Mouse (Mus musculus) myocyte (in vitro differentiated cells): ENCODE measurements at regions not wholly inside any gene's neighbourhood (a gene's known extent, or its start where the extent isn't known, plus 50 kb on each side); places are given as distances from the start of the nearest gene placed in this dataset.

Source experiments
- H3K27me3 ChIP-seq: one replicate; pipeline ENCODE4 v1.6.1; 2011; ENCODE audit not compliant: control insufficient read depth, insufficient read depth, insufficient read length
- H3K36me3 ChIP-seq: one replicate; pipeline ENCODE4 v1.6.1; 2011; ENCODE audit not compliant: control insufficient read depth, insufficient read depth
- H3K4me2 ChIP-seq: one replicate; pipeline ENCODE4 v1.6.1; 2011; ENCODE audit warnings: low read depth, control low read depth
- H3K4me3 ChIP-seq: one replicate; pipeline ENCODE4 v1.5.1; 2011; ENCODE audit warnings: mild to moderate bottlenecking, control low read depth, moderate library complexity
- H3K79me2 ChIP-seq: one replicate; pipeline ENCODE4 v1.6.1; 2011; ENCODE audit not compliant: control insufficient read depth, insufficient read depth
- H3ac ChIP-seq: one replicate; pipeline ENCODE4 v1.6.1; 2011; ENCODE audit not compliant: control insufficient read depth, insufficient read length
- CEBPB ChIP-seq: IDR thresholded peaks from 2 replicates; pipeline ENCODE4 v1.6.1; 2011; ENCODE audit warnings: mild to moderate bottlenecking, moderate library complexity; ENCODE audit not compliant: poor library complexity, insufficient read depth, severe bottlenecking
- E2F4 ChIP-seq: IDR thresholded peaks from one replicate; pipeline ENCODE4 v1.6.1; 2011; ENCODE audit warnings: mild to moderate bottlenecking, control low read depth, moderate library complexity; ENCODE audit not compliant: insufficient read depth
- MAX ChIP-seq: IDR thresholded peaks from one replicate; pipeline ENCODE4 v1.6.1; 2011; ENCODE audit warnings: low read depth, mild to moderate bottlenecking, control low read depth
- MYOD1 ChIP-seq, 3 experiments: IDR thresholded peaks; one replicate each; pipeline ENCODE4 v1.6.1; 2011; ENCODE audit warnings: control low read depth in 2 of 3, low read depth in 2 of 3, mild to moderate bottlenecking in 2 of 3, moderate library complexity in 1 of 3; ENCODE audit not compliant: insufficient read length in 2 of 3, control insufficient read depth in 1 of 3
- MYOG ChIP-seq, 3 experiments: IDR thresholded peaks; one replicate each; pipeline ENCODE4 v1.6.1; 2011; ENCODE audit warnings: control low read depth in 2 of 3, low read depth in 2 of 3, mild to moderate bottlenecking in 2 of 3; ENCODE audit not compliant: insufficient read length in 2 of 3, control insufficient read depth in 1 of 3, insufficient read depth in 1 of 3
- POLR2A ChIP-seq: IDR thresholded peaks from one replicate; pipeline ENCODE4 v1.6.1; 2011; ENCODE audit warnings: low read depth, mild to moderate bottlenecking, control low read depth, moderate library complexity; ENCODE audit not compliant: insufficient read length
- POLR2AphosphoS2 ChIP-seq: IDR thresholded peaks from one replicate; pipeline ENCODE4 v1.6.1; 2011; ENCODE audit warnings: low read depth, control low read depth; ENCODE audit not compliant: insufficient read length
- REST ChIP-seq: IDR thresholded peaks from one replicate; pipeline ENCODE4 v1.6.1; 2011; ENCODE audit warnings: mild to moderate bottlenecking, control low read depth, moderate library complexity; ENCODE audit not compliant: insufficient read depth, insufficient read length
- SRF ChIP-seq: IDR thresholded peaks from one replicate; pipeline ENCODE4 v1.6.1; 2011; ENCODE audit warnings: low read depth; ENCODE audit not compliant: control insufficient read depth, insufficient read length
- TCF12 ChIP-seq: IDR thresholded peaks from one replicate; pipeline ENCODE4 v1.6.1; 2011; ENCODE audit warnings: mild to moderate bottlenecking, control low read depth; ENCODE audit not compliant: poor library complexity, insufficient read depth, severe bottlenecking
- TCF3 ChIP-seq: IDR thresholded peaks from one replicate; pipeline ENCODE4 v1.6.1; 2011; ENCODE audit warnings: low read depth, control low read depth; ENCODE audit not compliant: insufficient read length
- USF1 ChIP-seq: IDR thresholded peaks from one replicate; pipeline ENCODE4 v1.6.1; 2011; ENCODE audit warnings: low read depth, mild to moderate bottlenecking, control low read depth, moderate library complexity

- no peak overlapping the region for H3ac ChIP-seq
- no peak overlapping the region for H3K4me2 ChIP-seq
- TF ChIP-seq TCF12 (peak; percentile 83), TCF3 (peak; percentile 86), MYOG (IDR thresholded peaks at IDR 0.05; ENCODE audit: control insufficient read depth in 1 of 3, insufficient read depth in 1 of 3, insufficient read length in 2 of 3, low read depth in 2 of 3) (peak in 2 of 3 experiments; percentile 49 to 97), USF1 (no peak), MYOD1 (IDR thresholded peaks at IDR 0.05; ENCODE audit: control insufficient read depth in 1 of 3, insufficient read length in 2 of 3, low read depth in 2 of 3) (peak; percentile 29 to 97 (median 81))
- H3K79me2 ChIP-seq, result no peaks in the 10 kb centered on the region
- H3K27me3 ChIP-seq, result no peaks in the 10 kb centered on the region
- H3K4me3 ChIP-seq, result no peak overlapping the region
- H3K36me3 ChIP-seq, result no peaks in the 10 kb centered on the region
Observed at GRCm38 (mm10) chr2:173349510-173349909, 73.2 kb upstream of the Pmepa1 start.

GRCm38 (mm10) chr2:173349910-173350309 is 73.6 kb upstream of the Pmepa1 start:
- no peak overlapping the region for H3K4me3 ChIP-seq
- H3K27me3 ChIP-seq, result no peaks in the 10 kb centered on the region
- TF ChIP-seq MYOG (IDR thresholded peaks at IDR 0.05; ENCODE audit: control insufficient read depth in 1 of 3, insufficient read depth in 1 of 3, insufficient read length in 2 of 3, low read depth in 2 of 3) (no peak), SRF (no peak), E2F4 (no peak), MYOD1 (IDR thresholded peaks at IDR 0.05; ENCODE audit: control insufficient read depth in 1 of 3, insufficient read length in 2 of 3, low read depth in 2 of 3) (no peak), REST (no peak), MAX (no peak), CEBPB (no peak), POLR2AphosphoS2 (no peak), TCF3 (no peak), USF1 (no peak), TCF12 (no peak), POLR2A (no peak)
- H3K4me2 ChIP-seq, result no peak overlapping the region
- no peaks in the 10 kb centered on the region for H3K36me3 ChIP-seq
- H3ac ChIP-seq, result no peak overlapping the region
- H3K79me2 ChIP-seq, result no peaks in the 10 kb centered on the region

GRCm38 (mm10) chr2:173350405-173350804 is 74.1 kb upstream of the Pmepa1 start:
- Histone ChIP-seq H3K4me3 (no peak overlapping the region), H3K27me3 (no peaks in the 10 kb centered on the region), H3K79me2 (no peaks in the 10 kb centered on the region), H3ac (no peak overlapping the region), H3K36me3 (no peaks in the 10 kb centered on the region), H3K4me2 (no peak overlapping the region)
- TF ChIP-seq CEBPB (no peak), E2F4 (no peak)

- peak overlapping the region; percentile 93 for H3K4me2 ChIP-seq
- no peaks in the 10 kb centered on the region for H3K36me3 ChIP-seq
- no peak overlapping the region for H3K4me3 ChIP-seq
- no peaks in the 10 kb centered on the region for H3K79me2 ChIP-seq
- H3ac ChIP-seq, result no peak overlapping the region
- TF ChIP-seq MAX (no peak), POLR2AphosphoS2 (no peak)
- H3K27me3 ChIP-seq, result no peaks in the 10 kb centered on the region
Observed at GRCm38 (mm10) chr2:173350831-173351230, 74.5 kb upstream of the Pmepa1 start.

GRCm38 (mm10) chr2:173351831-173352755 is 75.8 kb upstream of the Pmepa1 start:
- Histone ChIP-seq H3ac (no peak overlapping the region), H3K4me2 (peak overlapping the region; percentile 93), H3K27me3 (no peaks in the 10 kb centered on the region), H3K79me2 (no peaks in the 10 kb centered on the region), H3K4me3 (peak overlapping the region; percentile 3), H3K36me3 (no peaks in the 10 kb centered on the region)
- TF ChIP-seq USF1 (no peak), POLR2AphosphoS2 (no peak), MAX (no peak), CEBPB (no peak), TCF12 (no peak), SRF (peak; percentile 26), MYOD1 (IDR thresholded peaks at IDR 0.05; ENCODE audit: control insufficient read depth in 1 of 3, insufficient read length in 2 of 3, low read depth in 2 of 3) (peak in 1 of 3 experiments; percentile 18), POLR2A (peak; percentile 37), MYOG (IDR thresholded peaks at IDR 0.05; ENCODE audit: control insufficient read depth in 1 of 3, insufficient read depth in 1 of 3, insufficient read length in 2 of 3, low read depth in 2 of 3) (no peak), REST (no peak), TCF3 (no peak)
